ENCODE assay signal across 24 mouse cellular contexts in genomic region chr4:140638591-140638990, GRCm38 (mm10).
"Had no signal": no experiment of that assay in that cellular context is flagged by ENCODE, and none has a peak within 500 bp of the region (broad histone marks: within the 10 kb centered on the region; RNA-seq: fewer than 3 reads in every experiment).

No protein-coding gene starts in this region.

- ATAC-seq: liver, embryonic 12.5 days; midbrain, embryonic 15.5 days had no signal

- H3K9me3 ChIP-seq: limb, embryonic 10.5 days; limb, embryonic 13.5 days; liver, embryonic 12.5 days; liver, embryonic 15.5 days; lung, embryonic 15.5 days; midbrain, embryonic 15.5 days; neural tube, embryonic 12.5 days; neural tube, embryonic 15.5 days had no signal

- H3K4me3 ChIP-seq: left cerebral cortex, adult 2 months; limb, embryonic 10.5 days; limb, embryonic 13.5 days; liver, embryonic 12.5 days; liver, embryonic 15.5 days; lung, embryonic 15.5 days; megakaryocyte, embryonic 14.5 days; midbrain, embryonic 15.5 days; neural tube, embryonic 12.5 days; neural tube, embryonic 15.5 days had no signal

- H3K4me1 ChIP-seq: lung, embryonic 15.5 days had no signal

- H3K9ac ChIP-seq: limb, embryonic 13.5 days; liver, embryonic 12.5 days; liver, embryonic 15.5 days; lung, embryonic 15.5 days; midbrain, embryonic 15.5 days; neural tube, embryonic 12.5 days; neural tube, embryonic 15.5 days had no signal

- H3K36me3 ChIP-seq: liver, embryonic 12.5 days; liver, embryonic 15.5 days; lung, embryonic 15.5 days; midbrain, embryonic 15.5 days; neural tube, embryonic 15.5 days had no signal

- DNase-seq: kidney, adult 18-20 months; kidney, adult 9 months; layer of hippocampus, postnatal 36 days; liver; lung, adult 18-20 months; lung, postnatal 10 days; lung, postnatal 36 days; right cerebral cortex, adult 18-20 months; right cerebral cortex, postnatal 14 days; right cerebral cortex, postnatal 4 days; thymus, adult 2 months; thymus, postnatal 14 days had no signal

- H3K27ac ChIP-seq: kidney, postnatal 0 days; left cerebral cortex, adult 2 months; limb, embryonic 10.5 days; limb, embryonic 13.5 days; liver, embryonic 12.5 days; liver, embryonic 15.5 days; lung, embryonic 15.5 days; midbrain, embryonic 15.5 days; neural tube, embryonic 12.5 days; neural tube, embryonic 15.5 days; stomach, postnatal 0 days had no signal
